Mouse (Mus musculus) liver, embryonic 14.5 days (tissue): ENCODE data around the gene Lrrc4b.

Experiments used
- CTCF ChIP-seq: IDR thresholded peaks from 2 replicates; pipeline ENCODE4 v1.5.1; 2016; ENCODE audit warnings: antibody characterized with exemption, low read depth, control low read depth
- EP300 ChIP-seq: IDR thresholded peaks from 2 replicates; pipeline ENCODE4 v1.6.1; 2016; ENCODE audit warnings: antibody characterized with exemption, low read depth

DNA sequence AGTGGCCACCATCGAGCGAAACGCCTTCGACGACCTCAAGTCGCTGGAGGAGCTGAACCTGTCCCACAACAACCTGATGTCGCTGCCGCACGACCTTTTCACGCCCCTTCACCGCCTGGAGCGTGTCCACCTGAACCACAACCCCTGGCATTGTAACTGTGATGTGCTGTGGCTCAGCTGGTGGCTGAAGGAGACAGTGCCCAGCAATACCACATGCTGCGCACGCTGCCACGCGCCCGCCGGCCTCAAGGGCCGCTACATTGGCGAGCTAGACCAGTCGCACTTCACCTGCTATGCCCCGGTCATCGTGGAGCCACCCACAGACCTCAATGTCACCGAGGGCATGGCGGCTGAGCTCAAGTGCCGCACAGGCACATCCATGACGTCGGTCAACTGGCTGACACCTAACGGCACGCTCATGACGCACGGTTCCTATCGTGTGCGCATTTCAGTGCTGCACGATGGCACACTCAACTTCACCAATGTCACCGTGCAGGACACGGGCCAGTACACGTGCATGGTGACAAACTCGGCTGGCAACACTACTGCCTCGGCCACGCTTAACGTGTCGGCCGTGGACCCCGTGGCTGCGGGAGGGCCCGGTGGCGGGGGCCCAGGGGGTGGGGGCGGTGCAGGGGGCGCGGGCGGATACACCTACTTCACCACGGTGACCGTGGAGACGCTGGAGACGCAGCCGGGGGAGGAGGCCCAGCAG lies 32.8 kb downstream of the Lrrc4b start:
- no peak for TF ChIP-seq CTCF
- no peak for TF ChIP-seq EP300
